In the genomic region with DNA sequence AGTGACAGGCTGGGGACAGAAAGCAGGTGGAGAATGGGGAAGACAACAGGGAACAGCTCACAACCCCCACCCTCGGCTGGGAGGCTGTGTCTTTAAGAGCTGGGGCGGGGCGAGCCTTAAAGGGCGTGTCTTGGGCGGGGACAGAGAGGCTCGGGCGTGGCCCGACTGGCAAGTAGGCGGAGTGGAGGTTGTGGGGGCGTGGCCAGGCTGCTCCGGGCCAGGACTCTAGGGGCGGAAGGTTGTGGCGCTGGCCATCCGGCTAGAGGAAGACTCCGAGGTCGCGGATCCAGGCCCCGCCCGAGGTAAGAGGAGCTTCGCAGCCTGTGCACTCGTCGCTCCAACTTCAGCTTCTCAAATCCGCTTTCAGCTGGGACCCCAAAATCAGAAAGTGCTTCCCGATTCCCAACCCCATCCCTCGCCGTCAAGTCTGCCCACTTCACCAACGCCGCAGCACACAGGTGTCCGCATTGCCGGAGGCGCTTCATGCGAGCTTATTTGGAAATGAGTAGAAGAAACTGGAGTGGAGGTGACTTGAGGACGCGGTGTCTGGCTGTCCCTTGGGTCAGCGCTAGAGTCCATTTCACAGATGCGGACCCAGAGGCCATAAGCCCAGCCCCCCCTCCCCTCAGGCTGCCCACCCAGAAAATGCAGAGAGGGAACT, we compare ENCODE assay signal across 8 mouse cellular contexts. TPM values are rescaled to one million over a fixed set of nuclear protein-coding genes. Genes with fewer than 3 reads are reported as not detected.
A peak's percentile ranks its signal among the peaks of the same experiment; 100 is the strongest.
DNase-seq lines count a peak whose midpoint lies in the region; ATAC-seq and TF ChIP-seq lines count a peak whose summit lies in the region.

Slc8b1 (plus strand) TSS at position 187 of the 661 bp plus-strand sequence.

- H3K4me1 ChIP-seq in heart, embryonic 13.5 days: peaks cover 41% of the 10 kb centered on the region
- H3K4me1 ChIP-seq in liver, embryonic 12.5 days: peaks cover 51% of the 10 kb centered on the region
- peaks cover 31% of the 10 kb centered on the region for H3K4me1 ChIP-seq in stomach, embryonic 15.5 days

- peaks cover 5% of the 10 kb centered on the region for H3K79me2 ChIP-seq in C2C12 (ENCODE audit: control insufficient read depth, insufficient read depth)

- peak within 1 kb of the TSS; percentile 77 for H3K9ac ChIP-seq in heart, embryonic 13.5 days
- peak within 1 kb of the TSS; percentile 61 for H3K9ac ChIP-seq in liver, embryonic 12.5 days
- peak within 1 kb of the TSS; percentile 8; the same call in 1 of the 2 replicates for H3K9ac ChIP-seq in stomach, embryonic 15.5 days

- no peak for TF ChIP-seq CTCF in C2C12 (IDR thresholded peaks at IDR 0.05; ENCODE audit: control insufficient read depth, insufficient read depth, insufficient read length)
- TF ChIP-seq CTCF in brain, embryonic 14.5 days (IDR thresholded peaks at IDR 0.05; ENCODE audit: borderline replicate concordance, extremely low read depth, insufficient read depth, insufficient read length): no peak

- no peaks in the 10 kb centered on the region for H3K36me3 ChIP-seq in C2C12 (ENCODE audit: control insufficient read depth, insufficient read depth)
- H3K36me3 ChIP-seq in heart, embryonic 13.5 days: no peaks in the 10 kb centered on the region
- H3K36me3 ChIP-seq in liver, embryonic 12.5 days: no peaks in the 10 kb centered on the region
- no peaks in the 10 kb centered on the region for H3K36me3 ChIP-seq in stomach, embryonic 15.5 days

- peak; percentile 94 for ATAC-seq in erythroid progenitor cell, adult 5-6 weeks (replicated peaks; ENCODE audit: low FRiP score, poor library complexity, severe bottlenecking)
- ATAC-seq in heart, embryonic 13.5 days (ENCODE audit: extremely low read depth, insufficient number of reproducible peaks, low FRiP score, low TSS enrichment): peak; percentile 89
- ATAC-seq in liver, embryonic 12.5 days: peak; percentile 89
- peak; percentile 91 for ATAC-seq in stomach, embryonic 15.5 days (ENCODE audit: insufficient read depth, low FRiP score, low read depth)

- no peak within 1 kb of the TSS for H3K27ac ChIP-seq in heart, embryonic 13.5 days (replicated peaks)
- H3K27ac ChIP-seq in liver, embryonic 12.5 days: peak within 1 kb of the TSS; percentile 7; the same call in 1 of the 2 replicates
- H3K27ac ChIP-seq in stomach, embryonic 15.5 days: no peak within 1 kb of the TSS

- no peaks in the 10 kb centered on the region for H3K9me3 ChIP-seq in heart, embryonic 13.5 days
- H3K9me3 ChIP-seq in liver, embryonic 12.5 days (replicated peaks): no peaks in the 10 kb centered on the region
- H3K9me3 ChIP-seq in stomach, embryonic 15.5 days: no peaks in the 10 kb centered on the region

- no peak for TF ChIP-seq POLR2A in brain, embryonic 14.5 days (IDR thresholded peaks at IDR 0.05; ENCODE audit: borderline replicate concordance, extremely low read depth, insufficient read depth, insufficient read length, poor library complexity, severe bottlenecking)

- peak; percentile 93 for DNase-seq in brain, embryonic 14.5 days (ENCODE audit: low read depth)
- peak; percentile 99 for DNase-seq in kidney, postnatal 10 days
- peak; percentile 96 to 97 for DNase-seq in natural killer cell, adult 2 months (ENCODE audit: low spot score in 2 of 2)

- no peaks in the 10 kb centered on the region for H3K27me3 ChIP-seq in C2C12 (ENCODE audit: control insufficient read depth, insufficient read depth, insufficient read length)
- peaks cover 6% of the 10 kb centered on the region; the same call in 1 of the 2 replicates for H3K27me3 ChIP-seq in heart, embryonic 13.5 days (replicated peaks)
- no peaks in the 10 kb centered on the region; the same call in 1 of the 2 replicates for H3K27me3 ChIP-seq in liver, embryonic 12.5 days (replicated peaks)
- no peaks in the 10 kb centered on the region for H3K27me3 ChIP-seq in stomach, embryonic 15.5 days (replicated peaks)

- H3K79me3 ChIP-seq in C2C12 (ENCODE audit: low read depth): peaks cover under 1% of the 10 kb centered on the region

- H3ac ChIP-seq in C2C12 (ENCODE audit: control insufficient read depth, insufficient read length, low read depth): peak within 1 kb of the TSS; percentile 41

- peak within 1 kb of the TSS; percentile 72 for H3K4me2 ChIP-seq in heart, embryonic 13.5 days
- peak within 1 kb of the TSS; percentile 84 for H3K4me2 ChIP-seq in liver, embryonic 12.5 days
- H3K4me2 ChIP-seq in stomach, embryonic 15.5 days: peak within 1 kb of the TSS; percentile 67

- peak within 1 kb of the TSS; percentile 34 for H3K4me3 ChIP-seq in C2C12 (ENCODE audit: insufficient read depth, poor library complexity, severe bottlenecking)
- peak within 1 kb of the TSS; percentile 60 for H3K4me3 ChIP-seq in heart, embryonic 13.5 days
- peak within 1 kb of the TSS; percentile 62 for H3K4me3 ChIP-seq in liver, embryonic 12.5 days
- peak within 1 kb of the TSS; percentile 52 for H3K4me3 ChIP-seq in stomach, embryonic 15.5 days (replicated peaks)

- under 1% methylated on average over 36 of the region's 36 CpGs for WGBS in heart, embryonic 13.5 days
- under 1% methylated on average over 36 of the region's 36 CpGs for WGBS in liver, embryonic 12.5 days (ENCODE audit: insufficient replicate concordance)
- WGBS in stomach, embryonic 15.5 days: under 1% methylated on average over 36 of the region's 36 CpGs

TF ChIP-seq in C2C12, 6 proteins besides CTCF, POLR2A, EP300 and RAD21:
- no peak for TF ChIP-seq MYOG (IDR thresholded peaks at IDR 0.05; ENCODE audit: control insufficient read depth, extremely low read depth, insufficient read length)
- TF ChIP-seq MYOD1 (IDR thresholded peaks at IDR 0.05; ENCODE audit: control insufficient read depth, insufficient read length, low read depth): no peak
- no peak for TF ChIP-seq CEBPB (IDR thresholded peaks at IDR 0.05; ENCODE audit: low read depth)
- no peak for TF ChIP-seq USF1 (IDR thresholded peaks at IDR 0.05; ENCODE audit: low read depth)
- no peak for TF ChIP-seq FOSL1 (IDR thresholded peaks at IDR 0.05; ENCODE audit: insufficient read depth, low read length, poor library complexity, severe bottlenecking)
- TF ChIP-seq MAX (IDR thresholded peaks at IDR 0.05): no peak

RNA-seq across cellular contexts. Expression of gene Slc8b1, which starts in this region (rescaled TPM):
- 6.1 TPM for polyA plus RNA-seq in C2C12 (2012; fragmentation: generic; extraction: Trizol)
- 3.1 and 3.5 TPM in 2 replicates for polyA plus RNA-seq in brain, embryonic 14.5 days (2012; rRNA removed)
- 3.4 and 5.0 TPM in 2 replicates for total RNA-seq in erythroid progenitor cell, adult 5-6 weeks (2015; ENCODE audit: low replicate concordance)
- 3.0 and 6.7 TPM in 2 replicates for total RNA-seq in erythroid progenitor cell, adult 5-6 weeks (2017; ENCODE audit: low replicate concordance)
- 4.5 and 4.6 TPM in 2 replicates for polyA plus RNA-seq in heart, embryonic 13.5 days (2015; fragmentation: Nextera tagmentation; extraction: Ambion mirVana)
- polyA plus RNA-seq in liver, embryonic 12.5 days (2016; fragmentation: Nextera tagmentation; extraction: Ambion mirVana): 4.2 and 6.0 TPM in 2 replicates
- polyA plus RNA-seq in stomach, embryonic 15.5 days (2015; fragmentation: Nextera tagmentation; extraction: Ambion mirVana): 6.2 and 8.3 TPM in 2 replicates

Comparison
In these comparisons a context has a peak if more than half of its experiments do, and no peak if none do; other contexts are left out.
1. H3K9ac ChIP-seq: peak in every context shown above with its lines; median percentile 77 in heart, embryonic 13.5 days; 61 in liver, embryonic 12.5 days; 8 in stomach, embryonic 15.5 days.